Mouse (Mus musculus) NIH3T3 (cell line): ENCODE measurements around the gene Eif2d.

Experiments used
- DNase-seq: peaks from one replicate; pipeline ENCODE4 v3.0.0-alpha.2; 2012; ENCODE audit warnings: low read depth

The Eif2d gene

GRCm38 (mm10) chr1:131184253-131184955 lies 31.4 kb downstream of the Eif2d start:
- DNase-seq = peak; percentile 92

GRCm38 (mm10) chr1:131184956-131185660 lies 32.1 kb downstream of the Eif2d start:
- DNase-seq = peak; percentile 10

- DNase-seq = no peak
These were observed 33.0 kb downstream of the Eif2d start for GRCm38 (mm10) chr1:131185821-131186506.

GRCm38 (mm10) chr1:131186995-131187394 lies 34.0 kb downstream of the Eif2d start:
- no peak for DNase-seq

- no peak for DNase-seq
These were observed 34.9 kb downstream of the Eif2d start for GRCm38 (mm10) chr1:131187856-131188255.

- no peak for DNase-seq
These were observed 35.7 kb downstream of the Eif2d start for GRCm38 (mm10) chr1:131188655-131189054.

- DNase-seq = no peak
These were observed 40.8 kb downstream of the Eif2d start for GRCm38 (mm10) chr1:131193746-131194145.

- DNase-seq = no peak
These were observed 42.7 kb downstream of the Eif2d start for GRCm38 (mm10) chr1:131195653-131196052.

GRCm38 (mm10) chr1:131196107-131196506 lies 43.1 kb downstream of the Eif2d start:
- DNase-seq = no peak

- DNase-seq = no peak
These were observed 45.5 kb downstream of the Eif2d start for GRCm38 (mm10) chr1:131198417-131198960.

- DNase-seq = no peak
These were observed 46.3 kb downstream of the Eif2d start for GRCm38 (mm10) chr1:131199118-131199821.

GRCm38 (mm10) chr1:131199976-131200375 lies 47.0 kb downstream of the Eif2d start:
- no peak for DNase-seq

GRCm38 (mm10) chr1:131200588-131200987 lies 47.6 kb downstream of the Eif2d start:
- peak; percentile 77 for DNase-seq

GRCm38 (mm10) chr1:131201391-131201790 lies 48.4 kb downstream of the Eif2d start:
- no peak for DNase-seq

- DNase-seq = no peak
These were observed 51.5 kb downstream of the Eif2d start for GRCm38 (mm10) chr1:131204461-131204860.

- no peak for DNase-seq
These were observed 53.4 kb downstream of the Eif2d start for GRCm38 (mm10) chr1:131206342-131206741.

- DNase-seq = peak; percentile 85
These were observed 54.5 kb downstream of the Eif2d start for GRCm38 (mm10) chr1:131207531-131207930.

- no peak for DNase-seq
These were observed 55.1 kb downstream of the Eif2d start for GRCm38 (mm10) chr1:131208081-131208480.

GRCm38 (mm10) chr1:131208800-131209199 lies 55.8 kb downstream of the Eif2d start:
- no peak for DNase-seq

GRCm38 (mm10) chr1:131209971-131210426 lies 57.0 kb downstream of the Eif2d start:
- DNase-seq = peak; percentile 77

- no peak for DNase-seq
These were observed 58.7 kb downstream of the Eif2d start for GRCm38 (mm10) chr1:131211655-131212054.

GRCm38 (mm10) chr1:131212956-131213355 lies 60.0 kb downstream of the Eif2d start:
- DNase-seq = no peak
